Mouse (Mus musculus) A20 (cell line): ENCODE data around the gene Lrrc4.

Experiments
- DNase-seq: peaks from one replicate; pipeline ENCODE4 v3.0.0-alpha.2; 2011; ENCODE audit warnings: low read depth, low spot score

Gene Lrrc4

DNA sequence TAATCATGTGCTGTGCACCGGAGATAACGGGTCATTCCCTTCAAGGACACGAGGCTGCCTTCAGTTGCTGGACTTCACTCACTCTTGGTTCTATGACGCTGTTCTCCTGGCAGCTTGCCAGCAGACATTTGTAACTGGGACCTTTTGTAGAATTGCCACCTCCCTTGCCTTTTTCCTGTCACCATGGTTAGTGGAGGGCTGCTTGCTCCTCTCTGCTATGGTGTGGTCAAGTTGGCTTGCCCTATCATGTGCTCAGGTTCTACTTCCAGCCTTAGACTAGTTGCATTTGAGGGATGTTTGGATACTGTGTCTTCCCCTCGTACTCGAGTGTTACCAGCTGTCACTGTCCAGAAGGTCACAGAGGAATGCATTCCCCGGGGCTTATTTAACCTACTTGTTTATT, 212.8 kb downstream of the Lrrc4 start:
- DNase-seq: no peak

- DNase-seq: no peak
Observed at GRCm38 (mm10) chr6:28618299-28618698, 213.2 kb downstream of the Lrrc4 start.

DNA sequence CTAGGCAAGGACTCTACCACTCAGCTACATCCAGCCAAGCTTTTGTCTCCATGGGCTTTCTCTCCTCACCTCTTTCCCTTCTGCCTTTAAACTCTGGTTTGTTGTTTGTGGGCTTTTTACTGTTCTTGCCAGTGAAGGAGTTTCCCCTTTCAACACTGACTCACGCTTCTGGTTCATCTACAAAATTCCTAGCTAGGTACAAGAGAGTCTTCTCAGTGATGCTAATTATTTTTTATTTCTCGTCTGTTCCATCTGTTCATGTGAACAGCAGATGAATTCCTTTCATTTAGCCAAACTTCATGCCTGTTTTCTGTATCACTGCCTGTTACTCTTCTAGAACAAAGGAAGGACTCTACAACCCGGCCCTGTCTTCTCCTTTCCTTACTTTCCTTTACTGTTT, 215.6 kb downstream of the Lrrc4 start:
- DNase-seq: no peak

DNA sequence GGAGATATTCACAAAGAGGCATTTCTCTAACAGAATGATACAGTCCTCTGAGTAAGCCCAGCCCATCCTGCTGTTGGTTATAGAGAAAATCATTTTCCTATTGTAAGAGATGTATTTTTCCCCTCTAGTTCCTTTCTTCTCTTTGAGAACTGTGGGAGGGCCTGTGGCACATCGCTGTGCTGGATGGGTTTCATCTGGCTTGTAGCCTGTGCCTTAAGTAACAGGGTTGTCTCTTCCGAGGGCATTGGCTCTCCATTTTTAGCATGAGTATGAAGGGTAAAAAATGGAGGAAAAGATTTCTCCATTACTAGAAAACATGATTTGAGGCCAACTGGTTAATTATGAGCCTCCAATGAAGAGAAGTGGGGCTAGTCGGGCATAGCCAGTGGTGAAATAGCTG, 216.1 kb downstream of the Lrrc4 start:
- DNase-seq: no peak

DNA sequence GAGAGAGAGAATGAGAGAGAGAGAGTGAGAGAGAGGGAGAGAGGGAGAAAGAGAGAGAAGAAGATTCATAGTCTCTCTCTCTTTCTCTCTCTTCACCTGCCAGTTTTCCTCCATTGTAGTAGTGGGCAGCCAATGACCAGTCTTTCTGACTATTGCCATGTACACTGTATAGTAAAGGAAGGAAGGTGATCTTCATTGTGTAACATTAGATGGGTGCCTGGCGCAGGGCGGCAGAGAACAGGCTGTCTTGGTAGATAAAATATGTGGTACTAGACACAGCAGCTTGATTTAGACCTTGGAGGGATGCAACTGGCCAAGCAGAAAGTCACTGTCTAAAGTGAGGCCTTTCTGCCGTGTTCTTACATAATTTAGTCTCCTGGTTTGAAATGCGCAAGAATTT, 216.7 kb downstream of the Lrrc4 start:
- DNase-seq: no peak

- no peak for DNase-seq
Observed at GRCm38 (mm10) chr6:28613441-28613840, 218.1 kb downstream of the Lrrc4 start.
